Mouse (Mus musculus) adrenal gland, postnatal 10 days (tissue): ENCODE data around the gene Spag17. TPM values are rescaled to one million over a fixed set of nuclear protein-coding genes. Genes with fewer than 3 reads are reported as not detected.
"Not testable (repeated sequence)": the region's sequence is repeated elsewhere in the genome, so short reads cannot be mapped to it uniquely, and the experiment has no call there.

Source experiments
- DNase-seq: peaks from one replicate; pipeline ENCODE4 v3.0.0; 2021; ENCODE audit warnings: mixed read lengths
- long read RNA-seq, 2 experiments: library from polyadenylated mRNA; stranded (forward); transcript quantifications; one replicate each; pipeline ENCODE4 v2.0.0; 2021
- total RNA-seq, 2 experiments: library from RNA; stranded (reverse); gene quantifications; 2 replicates each; pipeline ENCODE4 v1.2.3; 2021

Spag17 gene
- total RNA-seq: under 1 TPM in 1 of 2 experiments, not detected in 1; 0.03 TPM
- long read RNA-seq, experiment 1: 0 reads
- long read RNA-seq, experiment 2: 0 reads

- peak; percentile 33 for DNase-seq
Measured at GRCm38 (mm10) chr3:99885187-99885811, at the start of gene Spag17. Spag17 (plus strand) TSS chr3:99885406.

GRCm38 (mm10) chr3:99842333-99842732, 42.9 kb upstream of the Spag17 start:
- DNase-seq: no peak

GRCm38 (mm10) chr3:99842808-99843207, 42.4 kb upstream of the Spag17 start:
- DNase-seq: no peak

- no peak for DNase-seq
Measured at GRCm38 (mm10) chr3:99843233-99843632, 42.0 kb upstream of the Spag17 start.

GRCm38 (mm10) chr3:99850926-99851325, 34.3 kb upstream of the Spag17 start:
- no peak for DNase-seq

GRCm38 (mm10) chr3:99854595-99854994, 30.6 kb upstream of the Spag17 start:
- DNase-seq: no peak

- no peak for DNase-seq
Measured at GRCm38 (mm10) chr3:99858922-99859321, 26.3 kb upstream of the Spag17 start.

GRCm38 (mm10) chr3:99864706-99865105, 20.5 kb upstream of the Spag17 start:
- DNase-seq: no peak

- no peak for DNase-seq
Measured at GRCm38 (mm10) chr3:99875137-99875536, 10.1 kb upstream of the Spag17 start.

GRCm38 (mm10) chr3:99881498-99881897, 3.7 kb upstream of the Spag17 start:
- no peak for DNase-seq

- DNase-seq: no peak
Measured at GRCm38 (mm10) chr3:99883988-99884564, 1.1 kb upstream of the Spag17 start.

- not testable (repeated sequence) for DNase-seq
Measured at GRCm38 (mm10) chr3:99894741-99895140, 9.5 kb downstream of the Spag17 start.

- no peak for DNase-seq
Measured at GRCm38 (mm10) chr3:99913809-99914439, 28.7 kb downstream of the Spag17 start.

- no peak for DNase-seq
Measured at GRCm38 (mm10) chr3:99922944-99923343, 37.7 kb downstream of the Spag17 start.

GRCm38 (mm10) chr3:99930920-99931620, 45.9 kb downstream of the Spag17 start:
- DNase-seq: no peak

- peak; percentile 38 for DNase-seq
Measured at GRCm38 (mm10) chr3:99936159-99936558, 51.0 kb downstream of the Spag17 start.

- DNase-seq: peak; percentile 58
Measured at GRCm38 (mm10) chr3:99938611-99939286, 53.5 kb downstream of the Spag17 start.

GRCm38 (mm10) chr3:99945171-99945570, 60.0 kb downstream of the Spag17 start:
- no peak for DNase-seq

- DNase-seq: no peak
Measured at GRCm38 (mm10) chr3:99954039-99954602, 68.9 kb downstream of the Spag17 start.

- no peak for DNase-seq
Measured at GRCm38 (mm10) chr3:99956517-99956916, 71.3 kb downstream of the Spag17 start.

- DNase-seq: no peak
Measured at GRCm38 (mm10) chr3:99959805-99960485, 74.7 kb downstream of the Spag17 start.
